13 mouse cellular contexts compared by ENCODE assay signal in the genomic region with DNA sequence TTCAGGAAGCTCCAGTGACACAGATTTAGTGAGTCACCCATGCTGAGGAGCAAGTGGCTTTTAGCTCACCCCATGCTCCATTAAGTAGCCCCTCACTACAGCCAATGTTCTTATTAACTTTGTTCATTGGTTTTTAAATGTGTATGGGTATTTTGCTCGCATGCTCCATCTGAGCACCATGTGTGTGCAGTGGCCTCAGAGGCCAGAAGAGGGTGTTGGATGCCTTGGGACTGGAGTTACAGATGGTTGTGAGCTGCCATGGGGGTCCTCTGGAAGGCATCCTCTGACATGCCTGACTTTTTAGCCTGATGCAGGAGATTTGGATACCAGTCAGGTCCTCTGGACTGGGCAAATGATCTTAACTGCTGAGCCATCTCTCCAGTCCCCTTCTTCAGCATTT. TPM values are rescaled to one million over a fixed set of nuclear protein-coding genes. Genes with fewer than 3 reads are reported as not detected.
DNase-seq lines count a peak whose midpoint lies in the region; ATAC-seq and TF ChIP-seq lines count a peak whose summit lies in the region.
"Had no signal": no experiment of that assay in that cellular context is flagged by ENCODE, and none has a peak within 500 bp of the region (broad histone marks: within the 10 kb centered on the region; RNA-seq: fewer than 3 reads in every experiment).

No protein-coding gene starts in this region.

- no peak overlapping the region for H3K4me3 ChIP-seq in kidney, embryonic 15.5 days (replicated peaks)
- H3K4me3 ChIP-seq in lung, embryonic 15.5 days: no peak overlapping the region
- no peak overlapping the region for H3K4me3 ChIP-seq in intestine, embryonic 15.5 days (replicated peaks)
- no peak overlapping the region for H3K4me3 ChIP-seq in stomach, postnatal 0 days (ENCODE audit: low read depth, low read length)
- H3K4me3 ChIP-seq: heart, embryonic 12.5 days; limb, embryonic 13.5 days had no signal

- no peaks in the 10 kb centered on the region for H3K27me3 ChIP-seq in kidney, embryonic 15.5 days
- H3K27me3 ChIP-seq in lung, embryonic 15.5 days: no peaks in the 10 kb centered on the region
- no peaks in the 10 kb centered on the region for H3K27me3 ChIP-seq in intestine, embryonic 15.5 days (replicated peaks)
- H3K27me3 ChIP-seq in stomach, postnatal 0 days (ENCODE audit: control insufficient read depth, insufficient read depth, low read length): no peaks in the 10 kb centered on the region
- H3K27me3 ChIP-seq: heart, embryonic 12.5 days; limb, embryonic 13.5 days had no signal

- no peak for DNase-seq in kidney, postnatal 14 days
- DNase-seq in lung, postnatal 36 days: no peak
- no peak for DNase-seq in stomach, postnatal 0 days (ENCODE audit: low spot score)
- DNase-seq in thymus, postnatal 36 days: no peak
- DNase-seq: cerebellum, adult 11-12 months; kidney, postnatal 25 days; thymus, adult 2 months had no signal

- H3K9me3 ChIP-seq in kidney, embryonic 15.5 days (replicated peaks): no peaks in the 10 kb centered on the region
- H3K9me3 ChIP-seq in lung, embryonic 15.5 days: no peaks in the 10 kb centered on the region
- no peaks in the 10 kb centered on the region for H3K9me3 ChIP-seq in intestine, embryonic 15.5 days
- H3K9me3 ChIP-seq in stomach, postnatal 0 days (ENCODE audit: control insufficient read depth, low read length): no peaks in the 10 kb centered on the region
- H3K9me3 ChIP-seq: heart, embryonic 12.5 days; limb, embryonic 13.5 days had no signal

- WGBS in kidney, embryonic 15.5 days: 81% methylated on average over 1 of the region's 1 CpGs
- 63% methylated on average over 1 of the region's 1 CpGs for WGBS in lung, embryonic 15.5 days
- 93% methylated on average over 1 of the region's 1 CpGs for WGBS in intestine, embryonic 15.5 days
- WGBS in stomach, postnatal 0 days: 95% methylated on average over 1 of the region's 1 CpGs

- H3K4me2 ChIP-seq in kidney, embryonic 15.5 days: no peak overlapping the region
- 0 out of 2 replicates have a peak overlapping the region, but pooled peaks have one; percentile 25 for H3K4me2 ChIP-seq in lung, embryonic 15.5 days
- H3K4me2 ChIP-seq in intestine, embryonic 15.5 days (replicated peaks): no peak overlapping the region
- H3K4me2 ChIP-seq in stomach, postnatal 0 days (replicated peaks; ENCODE audit: low read depth): no peak overlapping the region
- H3K4me2 ChIP-seq: heart, embryonic 12.5 days; limb, embryonic 13.5 days had no signal

- H3K36me3 ChIP-seq in kidney, embryonic 15.5 days: no peaks in the 10 kb centered on the region
- H3K36me3 ChIP-seq in lung, embryonic 15.5 days: no peaks in the 10 kb centered on the region
- H3K36me3 ChIP-seq in intestine, embryonic 15.5 days: no peaks in the 10 kb centered on the region
- no peaks in the 10 kb centered on the region for H3K36me3 ChIP-seq in stomach, postnatal 0 days (ENCODE audit: control insufficient read depth, insufficient read depth, low read length)
- H3K36me3 ChIP-seq: heart, embryonic 12.5 days; limb, embryonic 13.5 days had no signal

- peak; percentile 44 for TF ChIP-seq CTCF in stomach, postnatal 0 days (IDR thresholded peaks at IDR 0.05; ENCODE audit: low read depth)

- H3K27ac ChIP-seq in kidney, embryonic 15.5 days: peak overlapping the region; percentile 66
- peak overlapping the region; percentile 88 for H3K27ac ChIP-seq in lung, embryonic 15.5 days
- H3K27ac ChIP-seq in intestine, embryonic 15.5 days: peak overlapping the region; percentile 56; the same call in 1 of the 2 replicates
- peak overlapping the region; percentile 61; the same call in 1 of the 2 replicates for H3K27ac ChIP-seq in stomach, postnatal 0 days (replicated peaks)
- H3K27ac ChIP-seq: limb, embryonic 13.5 days had no signal

- ATAC-seq in kidney, embryonic 15.5 days (replicated peaks; ENCODE audit: low FRiP score): no peak
- ATAC-seq in lung, embryonic 15.5 days (ENCODE audit: borderline replicate concordance, extremely low read depth, low FRiP score, low TSS enrichment): no peak
- no peak for ATAC-seq in intestine, embryonic 15.5 days
- no peak for ATAC-seq in stomach, postnatal 0 days (ENCODE audit: low FRiP score, low TSS enrichment)
- ATAC-seq: forebrain, embryonic 14.5 days had no signal

- H3K4me1 ChIP-seq in kidney, embryonic 15.5 days: peaks cover 12% of the 10 kb centered on the region
- peaks cover 26% of the 10 kb centered on the region for H3K4me1 ChIP-seq in lung, embryonic 15.5 days
- H3K4me1 ChIP-seq in intestine, embryonic 15.5 days (replicated peaks): 0 out of 2 replicates have a peak, but pooled peaks cover 5% of the 10 kb centered on the region
- H3K4me1 ChIP-seq in stomach, postnatal 0 days (replicated peaks; ENCODE audit: control insufficient read depth, insufficient read depth): 0 out of 2 replicates have a peak, but pooled peaks cover 3% of the 10 kb centered on the region
- H3K4me1 ChIP-seq: limb, embryonic 13.5 days had no signal

- H3K9ac ChIP-seq in kidney, embryonic 15.5 days: no peak overlapping the region
- no peak overlapping the region for H3K9ac ChIP-seq in lung, embryonic 15.5 days
- no peak overlapping the region for H3K9ac ChIP-seq in intestine, embryonic 15.5 days
- no peak overlapping the region for H3K9ac ChIP-seq in stomach, postnatal 0 days (ENCODE audit: low read length)
- H3K9ac ChIP-seq: heart, embryonic 12.5 days; limb, embryonic 13.5 days had no signal

- TF ChIP-seq EP300 in stomach, postnatal 0 days (optimal IDR thresholded peaks at IDR 0.05): no peak

RNA-seq across cellular contexts. Expression of a gene that starts 4.8 kb away (rescaled TPM):
- polyA plus RNA-seq in kidney, embryonic 15.5 days (2015; fragmentation: Nextera tagmentation; extraction: Ambion mirVana): 435 and 459 TPM in 2 replicates
- 506 and 532 TPM in 2 replicates for polyA plus RNA-seq in lung, embryonic 15.5 days (2015; fragmentation: Nextera tagmentation; extraction: Ambion mirVana)
- polyA plus RNA-seq in intestine, embryonic 15.5 days (2015; fragmentation: Nextera tagmentation; extraction: Ambion mirVana): 382 and 397 TPM in 2 replicates
- 238 and 242 TPM in 2 replicates for polyA plus RNA-seq in stomach, postnatal 0 days (2015; fragmentation: Nextera tagmentation; extraction: Ambion mirVana)

RNA-seq across cellular contexts. Expression of a gene that starts 29.3 kb away (rescaled TPM):
- 3.2 and 3.4 TPM in 2 replicates for polyA plus RNA-seq in kidney, embryonic 15.5 days (2015; fragmentation: Nextera tagmentation; extraction: Ambion mirVana)
- 2.6 and 2.9 TPM in 2 replicates for polyA plus RNA-seq in lung, embryonic 15.5 days (2015; fragmentation: Nextera tagmentation; extraction: Ambion mirVana)
- 2.0 and 2.8 TPM in 2 replicates for polyA plus RNA-seq in intestine, embryonic 15.5 days (2015; fragmentation: Nextera tagmentation; extraction: Ambion mirVana)
- polyA plus RNA-seq in stomach, postnatal 0 days (2015; fragmentation: Nextera tagmentation; extraction: Ambion mirVana): 0.99 and 1.1 TPM in 2 replicates

RNA-seq across cellular contexts. Expression of a gene that starts 44.3 kb away (rescaled TPM):
- 4.9 and 5.9 TPM in 2 replicates for polyA plus RNA-seq in kidney, embryonic 15.5 days (2015; fragmentation: Nextera tagmentation; extraction: Ambion mirVana)
- 7.1 and 8.2 TPM in 2 replicates for polyA plus RNA-seq in lung, embryonic 15.5 days (2015; fragmentation: Nextera tagmentation; extraction: Ambion mirVana)
- 3.7 and 4.1 TPM in 2 replicates for polyA plus RNA-seq in intestine, embryonic 15.5 days (2015; fragmentation: Nextera tagmentation; extraction: Ambion mirVana)
- 1.9 and 2.2 TPM in 2 replicates for polyA plus RNA-seq in stomach, postnatal 0 days (2015; fragmentation: Nextera tagmentation; extraction: Ambion mirVana)
